Mouse (Mus musculus) lung, embryonic 15.5 days (tissue): ENCODE measurements around the gene Ttc7. TPM values are rescaled to one million over a fixed set of nuclear protein-coding genes. Genes with fewer than 3 reads are reported as not detected.

Source experiments
- ATAC-seq: fragments of 200-750 bp; cut with Nextera tagmentation; 2 replicates; pipeline ENCODE4 v1.8.0; 2017; ENCODE audit warnings: moderate number of reproducible peaks, borderline replicate concordance; ENCODE audit not compliant: low FRiP score, low TSS enrichment; ENCODE audit errors: extremely low read depth
- H3K27ac ChIP-seq: fragments of 300-500 bp; sonication (generic); 2 replicates; pipeline ENCODE4 v1.5.1; 2015; ENCODE audit warnings: moderate library complexity, mild to moderate bottlenecking, inconsistent platforms
- H3K27me3 ChIP-seq: fragments of 300-500 bp; sonication (generic); 2 replicates; pipeline ENCODE4 v1.6.1; 2015; ENCODE audit warnings: inconsistent platforms
- H3K36me3 ChIP-seq: fragments of 300-500 bp; sonication (generic); 2 replicates; pipeline ENCODE4 v1.6.1; 2015; ENCODE audit warnings: inconsistent platforms
- H3K4me1 ChIP-seq: fragments of 300-500 bp; sonication (generic); 2 replicates; pipeline ENCODE4 v1.6.1; 2015; ENCODE audit warnings: inconsistent platforms
- H3K4me2 ChIP-seq: fragments of 300-500 bp; sonication (generic); 2 replicates; pipeline ENCODE4 v1.6.1; 2015; ENCODE audit warnings: inconsistent platforms, mild to moderate bottlenecking, moderate library complexity
- H3K4me3 ChIP-seq: fragments of 300-500 bp; sonication (generic); 2 replicates; pipeline ENCODE4 v1.5.1; 2015; ENCODE audit warnings: mild to moderate bottlenecking, inconsistent platforms
- H3K9ac ChIP-seq: fragments of 300-500 bp; sonication (generic); 2 replicates; pipeline ENCODE4 v1.6.1; 2015; ENCODE audit warnings: inconsistent platforms
- H3K9me3 ChIP-seq: fragments of 300-500 bp; sonication (generic); 2 replicates; pipeline ENCODE4 v1.6.1; 2016; ENCODE audit warnings: inconsistent platforms
- WGBS: fragments of 180-500 bp; shearing (Covaris S2); methylation state at CpG from one replicate; pipeline ENCODE4 v1.1.7; 2015; 5-methylcytosine and 5-hydroxymethylcytosine counted together
- polyA plus RNA-seq: library from polyadenylated mRNA; unstranded; fragments of >200 nt; fragmentation: Nextera tagmentation; extraction: Ambion mirVana; gene quantifications from 2 replicates; pipeline ENCODE4 v1.2.1, GENCODE M21; 2015

The Ttc7 gene
- polyA plus RNA-seq, 1 experiment from 2014 or later, result 7.3 TPM

- no peak overlapping the region for H3K9ac ChIP-seq
- 51% methylated on average over 9 of the region's 9 CpGs for WGBS
- no peak overlapping the region for H3K4me2 ChIP-seq
- ATAC-seq, result no peak
- H3K27ac ChIP-seq, result no peak overlapping the region
- H3K4me3 ChIP-seq, result no peak overlapping the region
- 0 out of 2 replicates have a peak, but pooled peaks cover 4% of the 10 kb centered on the region for H3K27me3 ChIP-seq
- H3K9me3 ChIP-seq, result no peaks in the 10 kb centered on the region
- peaks cover 28% of the 10 kb centered on the region for H3K4me1 ChIP-seq
- H3K36me3 ChIP-seq, result no peaks in the 10 kb centered on the region
These were observed 49.6 kb downstream of the Ttc7 start for GRCm38 (mm10) chr17:87332142-87332815.

- Histone ChIP-seq H3K36me3 (no peaks in the 10 kb centered on the region), H3K9ac (no peak overlapping the region), H3K27me3 (0 out of 2 replicates have a peak, but pooled peaks cover 4% of the 10 kb centered on the region), H3K27ac (no peak overlapping the region), H3K4me1 (peaks cover 26% of the 10 kb centered on the region), H3K9me3 (no peaks in the 10 kb centered on the region), H3K4me3 (no peak overlapping the region), H3K4me2 (no peak overlapping the region)
- no peak for ATAC-seq
- WGBS, result 74% methylated on average over 6 of the region's 6 CpGs
These were observed 50.2 kb downstream of the Ttc7 start for GRCm38 (mm10) chr17:87332887-87333286.

- ATAC-seq, result no peak
- H3K9me3 ChIP-seq, result no peaks in the 10 kb centered on the region
- no peak overlapping the region for H3K4me2 ChIP-seq
- H3K9ac ChIP-seq, result no peak overlapping the region
- no peak overlapping the region for H3K4me3 ChIP-seq
- peaks cover 26% of the 10 kb centered on the region for H3K4me1 ChIP-seq
- 0 out of 2 replicates have a peak, but pooled peaks cover 4% of the 10 kb centered on the region for H3K27me3 ChIP-seq
- no peaks in the 10 kb centered on the region for H3K36me3 ChIP-seq
- H3K27ac ChIP-seq, result no peak overlapping the region
- WGBS, result 92% methylated on average over 12 of the region's 12 CpGs
These were observed 51.5 kb downstream of the Ttc7 start for GRCm38 (mm10) chr17:87334162-87334561.

- Histone ChIP-seq H3K9me3 (no peaks in the 10 kb centered on the region), H3K9ac (no peak overlapping the region), H3K36me3 (no peaks in the 10 kb centered on the region), H3K4me1 (peaks cover 26% of the 10 kb centered on the region), H3K27ac (no peak overlapping the region), H3K4me3 (no peak overlapping the region), H3K4me2 (no peak overlapping the region), H3K27me3 (0 out of 2 replicates have a peak, but pooled peaks cover 3% of the 10 kb centered on the region)
- no peak for ATAC-seq
- WGBS, result 86% methylated on average over 14 of the region's 14 CpGs
These were observed 52.5 kb downstream of the Ttc7 start for GRCm38 (mm10) chr17:87335152-87335551.

GRCm38 (mm10) chr17:87335727-87336126 lies 53.0 kb downstream of the Ttc7 start:
- peaks cover 21% of the 10 kb centered on the region for H3K4me1 ChIP-seq
- H3K36me3 ChIP-seq, result no peaks in the 10 kb centered on the region
- no peak overlapping the region for H3K4me3 ChIP-seq
- H3K27ac ChIP-seq, result no peak overlapping the region
- 72% methylated on average over 2 of the region's 2 CpGs for WGBS
- ATAC-seq, result no peak
- no peaks in the 10 kb centered on the region for H3K9me3 ChIP-seq
- no peak overlapping the region for H3K4me2 ChIP-seq
- no peak overlapping the region for H3K9ac ChIP-seq
- no peaks in the 10 kb centered on the region for H3K27me3 ChIP-seq

GRCm38 (mm10) chr17:87336910-87337309 lies 54.2 kb downstream of the Ttc7 start:
- Histone ChIP-seq H3K4me1 (peaks cover 9% of the 10 kb centered on the region; the same call in 1 of the 2 replicates), H3K9ac (no peak overlapping the region), H3K4me3 (no peak overlapping the region), H3K27ac (no peak overlapping the region), H3K36me3 (no peaks in the 10 kb centered on the region), H3K9me3 (no peaks in the 10 kb centered on the region), H3K27me3 (no peaks in the 10 kb centered on the region), H3K4me2 (no peak overlapping the region)
- WGBS, result 86% methylated on average over 12 of the region's 12 CpGs
- ATAC-seq, result no peak

GRCm38 (mm10) chr17:87337683-87338082 lies 55.0 kb downstream of the Ttc7 start:
- no peak overlapping the region for H3K27ac ChIP-seq
- H3K4me3 ChIP-seq, result no peak overlapping the region
- no peaks in the 10 kb centered on the region for H3K27me3 ChIP-seq
- 0 out of 2 replicates have a peak, but pooled peaks cover 1% of the 10 kb centered on the region for H3K4me1 ChIP-seq
- ATAC-seq, result no peak
- H3K9ac ChIP-seq, result no peak overlapping the region
- H3K36me3 ChIP-seq, result no peaks in the 10 kb centered on the region
- no peak overlapping the region for H3K4me2 ChIP-seq
- 81% methylated on average over 7 of the region's 7 CpGs for WGBS
- no peaks in the 10 kb centered on the region for H3K9me3 ChIP-seq

GRCm38 (mm10) chr17:87339122-87339521 lies 56.4 kb downstream of the Ttc7 start:
- Histone ChIP-seq H3K27me3 (no peaks in the 10 kb centered on the region), H3K27ac (no peak overlapping the region), H3K9ac (no peak overlapping the region), H3K4me3 (no peak overlapping the region), H3K36me3 (no peaks in the 10 kb centered on the region), H3K4me2 (no peak overlapping the region), H3K9me3 (no peaks in the 10 kb centered on the region), H3K4me1 (no peaks in the 10 kb centered on the region)
- ATAC-seq, result no peak
- 83% methylated on average over 1 of the region's 1 CpGs for WGBS

GRCm38 (mm10) chr17:87343060-87343703 lies 60.5 kb downstream of the Ttc7 start:
- Histone ChIP-seq H3K36me3 (no peaks in the 10 kb centered on the region), H3K4me1 (no peaks in the 10 kb centered on the region), H3K9ac (no peak overlapping the region), H3K9me3 (no peaks in the 10 kb centered on the region), H3K27ac (no peak overlapping the region), H3K27me3 (no peaks in the 10 kb centered on the region), H3K4me3 (no peak overlapping the region), H3K4me2 (no peak overlapping the region)
- no peak for ATAC-seq
- WGBS, result 67% methylated on average over 8 of the region's 8 CpGs

- 66% methylated on average over 18 of the region's 18 CpGs for WGBS
- H3K9me3 ChIP-seq, result no peaks in the 10 kb centered on the region
- no peaks in the 10 kb centered on the region for H3K36me3 ChIP-seq
- H3K4me3 ChIP-seq, result no peak overlapping the region
- no peak for ATAC-seq
- H3K4me2 ChIP-seq, result no peak overlapping the region
- no peaks in the 10 kb centered on the region for H3K4me1 ChIP-seq
- H3K27ac ChIP-seq, result no peak overlapping the region
- H3K27me3 ChIP-seq, result no peaks in the 10 kb centered on the region
- no peak overlapping the region for H3K9ac ChIP-seq
These were observed 62.0 kb downstream of the Ttc7 start for GRCm38 (mm10) chr17:87344441-87345251.

- no peak overlapping the region for H3K4me3 ChIP-seq
- no peak for ATAC-seq
- H3K36me3 ChIP-seq, result no peaks in the 10 kb centered on the region
- WGBS, result 39% methylated on average over 4 of the region's 4 CpGs
- H3K4me2 ChIP-seq, result no peak overlapping the region
- no peaks in the 10 kb centered on the region for H3K9me3 ChIP-seq
- no peaks in the 10 kb centered on the region for H3K27me3 ChIP-seq
- no peak overlapping the region for H3K27ac ChIP-seq
- H3K4me1 ChIP-seq, result 0 out of 2 replicates have a peak, but pooled peaks cover under 1% of the 10 kb centered on the region
- H3K9ac ChIP-seq, result no peak overlapping the region
These were observed 62.5 kb downstream of the Ttc7 start for GRCm38 (mm10) chr17:87345252-87345593.

GRCm38 (mm10) chr17:87348353-87348752 lies 65.7 kb downstream of the Ttc7 start:
- no peak for ATAC-seq
- no peak overlapping the region for H3K4me2 ChIP-seq
- WGBS, result 36% methylated on average over 9 of the region's 9 CpGs

More at GRCm38 (mm10) chr17:87348353-87348752, 65.7 kb downstream of the Ttc7 start:
- Histone ChIP-seq H3K27ac (no peak overlapping the region), H3K4me3 (no peak overlapping the region), H3K9ac (no peak overlapping the region), H3K9me3 (no peaks in the 10 kb centered on the region), H3K27me3 (no peaks in the 10 kb centered on the region), H3K4me1 (peaks cover 25% of the 10 kb centered on the region), H3K36me3 (no peaks in the 10 kb centered on the region)
